Mouse (Mus musculus) intestine, postnatal 0 days (tissue): ENCODE measurements around the gene Rnaset2a. TPM values are rescaled to one million over a fixed set of nuclear protein-coding genes. Genes with fewer than 3 reads are reported as not detected.
"Not testable (repeated sequence)": the region's sequence is repeated elsewhere in the genome, so short reads cannot be mapped to it uniquely, and the experiment has no call there.

Experiments
- ATAC-seq: fragments of 200-750 bp; cut with Nextera tagmentation; 2 replicates; pipeline ENCODE4 v1.8.0; 2017; ENCODE audit warnings: mild to moderate bottlenecking, moderate TSS enrichment, moderate library complexity
- H3K27ac ChIP-seq: fragments of 300-500 bp; sonication (generic); 2 replicates; pipeline ENCODE4 v1.5.1; 2014; ENCODE audit warnings: mild to moderate bottlenecking, low read depth, low read length, moderate library complexity
- H3K27me3 ChIP-seq: fragments of 300-500 bp; sonication (generic); replicated peaks from 2 replicates; pipeline ENCODE4 v1.6.1; 2014; ENCODE audit warnings: low read length, mixed read lengths; ENCODE audit not compliant: control insufficient read depth, insufficient read depth
- H3K36me3 ChIP-seq: fragments of 300-500 bp; sonication (generic); 2 replicates; pipeline ENCODE4 v1.6.1; 2014; ENCODE audit warnings: mild to moderate bottlenecking, moderate library complexity; ENCODE audit not compliant: control insufficient read depth, insufficient read depth
- H3K4me1 ChIP-seq: fragments of 300-500 bp; sonication (generic); replicated peaks from 2 replicates; pipeline ENCODE4 v1.6.1; 2014; ENCODE audit warnings: antibody characterized with exemption, low read length, mixed read lengths; ENCODE audit not compliant: control insufficient read depth, insufficient read depth
- H3K4me2 ChIP-seq: fragments of 300-500 bp; sonication (generic); replicated peaks from 2 replicates; pipeline ENCODE4 v1.6.1; 2014; ENCODE audit warnings: low read depth, mild to moderate bottlenecking, moderate library complexity
- H3K4me3 ChIP-seq: fragments of 300-500 bp; sonication (generic); 2 replicates; pipeline ENCODE4 v1.5.1; 2014; ENCODE audit warnings: low read depth, low read length
- H3K9ac ChIP-seq: fragments of 300-500 bp; sonication (generic); 2 replicates; pipeline ENCODE4 v1.6.1; 2014; ENCODE audit warnings: mild to moderate bottlenecking, low read depth, low read length
- H3K9me3 ChIP-seq: fragments of 300-500 bp; sonication (generic); 2 replicates; pipeline ENCODE4 v1.6.1; 2016; ENCODE audit warnings: mixed run types; ENCODE audit not compliant: control insufficient read depth
- CTCF ChIP-seq: sonication (generic); IDR thresholded peaks from 2 replicates; pipeline ENCODE4 v1.5.1; 2016; ENCODE audit warnings: low read depth, mild to moderate bottlenecking, control low read depth, antibody characterized with exemption, moderate library complexity
- WGBS: fragments of 180-500 bp; shearing (Covaris S2); extraction: QIAGEN DNeasy Blood & Tissue Kit; methylation state at CpG from one replicate; pipeline ENCODE4 v1.1.7; 2014; 5-methylcytosine and 5-hydroxymethylcytosine counted together
- polyA plus RNA-seq: library from polyadenylated mRNA; unstranded; fragments of >200 nt; fragmentation: Nextera tagmentation; extraction: Ambion mirVana; gene quantifications from 2 replicates; pipeline ENCODE4 v1.2.1, GENCODE M21; 2015

The Rnaset2a gene
- polyA plus RNA-seq, 1 experiment from 2014 or later, result 49.5 TPM

DNA sequence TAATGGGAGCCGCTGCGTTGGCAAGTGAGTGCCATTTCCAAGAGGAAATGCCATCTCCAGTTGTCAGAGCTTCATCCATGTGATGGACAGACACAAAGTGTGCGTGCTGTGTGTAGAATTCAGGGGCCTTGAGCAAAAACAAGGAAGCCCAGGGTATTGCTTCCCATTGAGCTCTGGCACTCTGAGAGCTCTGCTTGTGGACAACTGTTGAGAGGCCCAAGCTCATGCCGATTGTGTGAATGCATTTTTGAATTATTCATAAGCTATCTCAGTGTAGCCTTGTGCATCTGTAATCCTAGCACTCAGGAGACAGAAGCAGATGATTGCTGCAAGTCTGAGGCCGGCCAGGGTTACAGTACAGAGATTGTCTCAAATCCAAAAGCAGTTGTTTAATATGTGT lies 29.2 kb upstream of the Rnaset2a start:
- Histone ChIP-seq H3K4me3 (no peak overlapping the region), H3K9me3 (no peaks in the 10 kb centered on the region), H3K27me3 (no peaks in the 10 kb centered on the region), H3K4me2 (no peak overlapping the region), H3K27ac (no peak overlapping the region), H3K9ac (no peak overlapping the region), H3K36me3 (peaks cover 80% of the 10 kb centered on the region), H3K4me1 (no peaks in the 10 kb centered on the region)
- no peak for ATAC-seq
- WGBS, result 93% methylated on average over 5 of the region's 5 CpGs
- no peak for TF ChIP-seq CTCF

DNA sequence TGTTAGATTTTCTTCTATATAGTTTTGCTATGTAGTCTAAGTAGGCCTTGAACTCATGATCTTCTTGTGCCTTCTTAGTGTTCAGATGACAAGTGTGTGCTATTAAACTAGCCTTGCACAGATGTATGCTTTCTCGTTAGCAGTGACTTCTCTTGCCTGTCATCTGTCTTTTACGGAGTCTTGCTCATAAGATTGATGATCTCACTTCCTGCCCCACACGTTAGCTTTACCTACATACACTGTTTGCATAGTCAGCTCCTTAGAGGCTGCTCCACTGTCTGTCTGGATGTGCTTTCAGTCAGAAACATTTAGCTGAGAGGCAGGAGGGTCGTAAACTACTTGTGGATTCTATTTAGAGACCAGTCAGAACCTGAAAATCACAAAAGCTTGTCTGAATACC lies 23.2 kb upstream of the Rnaset2a start:
- Histone ChIP-seq H3K27me3 (no peaks in the 10 kb centered on the region), H3K9me3 (no peaks in the 10 kb centered on the region), H3K4me1 (no peaks in the 10 kb centered on the region), H3K27ac (no peak overlapping the region), H3K9ac (no peak overlapping the region), H3K4me2 (no peak overlapping the region), H3K4me3 (no peak overlapping the region), H3K36me3 (peaks cover 49% of the 10 kb centered on the region)
- no peak for ATAC-seq
- no peak for TF ChIP-seq CTCF
- 44% methylated on average over 4 of the region's 4 CpGs for WGBS

- H3K4me2 ChIP-seq, result no peak overlapping the region
- no peak overlapping the region for H3K9ac ChIP-seq
- no peak for TF ChIP-seq CTCF
- no peaks in the 10 kb centered on the region for H3K4me1 ChIP-seq
- H3K36me3 ChIP-seq, result peaks cover 42% of the 10 kb centered on the region
- 75% methylated on average over 7 of the region's 7 CpGs for WGBS
- H3K9me3 ChIP-seq, result no peaks in the 10 kb centered on the region
- no peak overlapping the region for H3K4me3 ChIP-seq
- ATAC-seq, result no peak
- H3K27me3 ChIP-seq, result no peaks in the 10 kb centered on the region
- H3K27ac ChIP-seq, result no peak overlapping the region
Measured at GRCm38 (mm10) chr17:8170331-8170730, 22.4 kb upstream of the Rnaset2a start.

- not testable (repeated sequence) for H3K4me1 ChIP-seq, H3K27ac ChIP-seq, H3K4me3 ChIP-seq, H3K27me3 ChIP-seq, H3K4me2 ChIP-seq, ATAC-seq, H3K9ac ChIP-seq, H3K9me3 ChIP-seq
- 86% methylated on average over 5 of the region's 8 CpGs for WGBS
- H3K36me3 ChIP-seq, result peaks cover 23% of the 10 kb centered on the region
Measured at GRCm38 (mm10) chr17:8167436-8167835, 19.5 kb upstream of the Rnaset2a start.

DNA sequence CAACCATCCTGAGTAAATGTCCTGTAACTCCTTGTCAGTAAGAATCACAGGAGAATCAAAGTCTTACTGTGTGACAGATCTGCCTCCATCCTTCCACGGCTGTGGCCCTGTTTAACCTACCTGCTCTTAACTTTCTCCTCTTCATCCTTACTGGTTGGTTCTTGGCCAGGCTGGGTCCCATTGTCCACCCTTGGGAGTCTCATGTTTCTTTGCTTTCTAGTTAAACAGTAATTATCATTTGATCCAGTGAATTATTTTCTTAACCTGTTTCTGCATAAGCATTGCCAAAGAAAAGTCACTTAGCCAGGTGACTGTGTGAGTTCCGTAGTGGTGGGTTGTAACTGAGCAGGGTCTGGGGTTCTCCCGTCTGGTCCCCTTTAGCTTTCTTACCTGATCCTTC lies 18.6 kb upstream of the Rnaset2a start:
- H3K4me2 ChIP-seq, result peak overlapping the region; percentile 51
- ATAC-seq, H3K4me1 ChIP-seq, H3K27me3 ChIP-seq, H3K9me3 ChIP-seq, H3K4me3 ChIP-seq, H3K27ac ChIP-seq, H3K9ac ChIP-seq: not testable (repeated sequence)
- 13% methylated on average over 1 of the region's 3 CpGs for WGBS
- H3K36me3 ChIP-seq, result peaks cover 18% of the 10 kb centered on the region

DNA sequence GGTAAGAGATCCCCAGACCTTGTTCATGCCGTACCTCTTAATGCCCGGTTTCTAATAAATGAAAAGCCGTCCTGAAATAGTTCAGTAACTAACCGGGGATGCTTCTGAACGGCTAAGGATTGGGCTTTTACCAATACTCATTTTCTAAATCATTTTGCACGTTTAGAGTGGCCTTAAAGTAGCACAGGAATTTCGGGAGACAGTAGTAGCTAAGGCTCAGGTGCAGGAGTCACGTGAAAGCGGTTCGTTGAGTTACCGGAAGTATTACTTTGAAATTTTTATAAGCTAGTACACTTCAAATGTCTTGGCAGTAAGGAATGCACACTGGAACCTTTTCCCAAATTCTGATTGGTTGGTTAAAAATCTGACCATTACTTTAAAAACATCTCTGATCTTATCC lies 18.1 kb upstream of the Rnaset2a start:
- not testable (repeated sequence) for H3K9me3 ChIP-seq, H3K4me1 ChIP-seq, H3K27me3 ChIP-seq, H3K9ac ChIP-seq, ATAC-seq, H3K27ac ChIP-seq
- 1% methylated on average over 11 of the region's 11 CpGs for WGBS
- Histone ChIP-seq H3K4me3 (peak overlapping the region; percentile 45), H3K36me3 (peaks cover 15% of the 10 kb centered on the region), H3K4me2 (peak overlapping the region; percentile 51)

GRCm38 (mm10) chr17:8165608-8165945 lies 17.7 kb upstream of the Rnaset2a start:
- peak; percentile 53 for ATAC-seq
- peaks cover 11% of the 10 kb centered on the region for H3K36me3 ChIP-seq
- under 1% methylated on average over 34 of the region's 42 CpGs for WGBS
- H3K4me1 ChIP-seq, H3K9me3 ChIP-seq, H3K27me3 ChIP-seq, H3K27ac ChIP-seq: not testable (repeated sequence)
- peak overlapping the region; percentile 51 for H3K4me2 ChIP-seq
- H3K4me3 ChIP-seq, result peak overlapping the region; percentile 45
- peak overlapping the region; percentile 26; the same call in 1 of the 2 replicates for H3K9ac ChIP-seq

DNA sequence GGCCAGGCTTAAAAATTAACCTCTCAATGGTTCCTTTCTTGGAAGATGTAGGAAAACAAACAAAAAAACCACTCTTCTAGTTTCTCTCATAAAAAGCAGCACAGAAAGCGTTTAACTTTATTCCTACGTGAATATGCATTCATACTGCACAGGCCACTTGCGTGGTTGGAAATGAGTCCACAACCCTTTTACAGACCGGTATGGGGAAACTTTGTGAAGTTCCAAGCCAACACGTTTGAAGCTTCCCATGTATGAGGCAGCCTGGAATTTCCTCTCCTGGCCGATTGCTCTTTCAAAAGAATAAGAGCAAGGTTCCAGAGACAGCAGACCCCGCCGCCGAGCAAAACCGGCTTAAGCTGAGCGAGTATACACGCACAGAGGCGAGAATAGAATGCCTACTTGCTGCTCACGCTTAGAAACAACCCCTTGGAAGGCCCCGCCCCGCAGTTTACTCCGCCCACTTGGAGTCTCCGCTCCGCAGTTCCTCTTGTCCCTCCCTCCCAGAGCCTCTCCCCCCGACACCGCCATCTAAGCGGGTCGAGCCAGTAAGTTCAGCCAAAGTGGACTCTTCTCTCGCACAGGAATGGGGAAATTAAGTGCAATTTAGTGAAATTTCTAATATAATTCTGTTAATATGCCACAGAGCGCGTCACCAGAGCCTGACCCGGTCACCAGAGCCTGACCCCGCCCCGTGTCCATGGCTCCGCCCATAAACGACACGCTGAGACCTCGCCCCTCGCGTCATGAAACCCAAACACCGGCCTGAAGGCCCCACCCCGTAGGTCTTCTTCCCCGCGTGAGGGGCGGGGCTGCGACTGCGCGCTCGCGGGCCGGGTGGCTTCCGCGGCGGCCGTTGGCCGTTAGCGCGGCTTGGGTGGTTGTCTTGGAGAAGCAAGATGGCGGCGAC lies 17.1 kb upstream of the Rnaset2a start, which contains the start of gene Fgfr1op:
Gene Fgfr1op (plus strand): TSS at position 801 of the 907 bp plus-strand sequence.
- ATAC-seq, result peak; percentile 98
- peak within 1 kb of the TSS; percentile 26; the same call in 1 of the 2 replicates for H3K9ac ChIP-seq
- H3K27ac ChIP-seq, result not testable (repeated sequence)

More for the DNA sequence above, 17.1 kb upstream of the Rnaset2a start, which contains the start of gene Fgfr1op:
- H3K9me3 ChIP-seq, H3K36me3 ChIP-seq, H3K27me3 ChIP-seq, H3K4me1 ChIP-seq: not testable (repeated sequence)
- WGBS, result under 1% methylated on average over 12 of the region's 55 CpGs
- Histone ChIP-seq H3K4me2 (peak within 1 kb of the TSS; percentile 51), H3K4me3 (peak within 1 kb of the TSS; percentile 45)
